Mouse (Mus musculus): ENCODE results near the gene Lst1. TPM values are rescaled to one million over a fixed set of nuclear protein-coding genes. Genes with fewer than 3 reads are reported as not detected.

The Lst1 gene
- total and polyA plus RNA-seq, 3 experiments: 2.9 to 8.5 (median 8.4) TPM

- peak; percentile 17; the same call in 1 of the 2 replicates for TF ChIP-seq MXI1 (IDR thresholded peaks at IDR 0.05; ENCODE audit: low read depth, low read length)
- no peak for TF ChIP-seq MAFK (IDR thresholded peaks at IDR 0.05; ENCODE audit: insufficient replicate concordance, low read length)
- no peak; the same call in 1 of the 2 replicates for TF ChIP-seq TCF12 (IDR thresholded peaks at IDR 0.05; ENCODE audit: low read depth, low read length)
- TF ChIP-seq EP300 (IDR thresholded peaks at IDR 0.05; ENCODE audit: low read length): no peak
- no peak for TF ChIP-seq E2F4 (IDR thresholded peaks at IDR 0.05; ENCODE audit: insufficient replicate concordance, low read depth, low read length)
- TF ChIP-seq POLR2AphosphoS2 (IDR thresholded peaks at IDR 0.05; ENCODE audit: low read depth, low read length): no peak
- no peak for TF ChIP-seq ETS1 (conservative IDR thresholded peaks at IDR 0.05; ENCODE audit: low read depth, low read length)
Observed at GRCm38 (mm10) chr17:35236390-35236746, 48.1 kb upstream of the Lst1 start (continued).

- Histone ChIP-seq H3K4me1 (ENCODE audit: control insufficient read depth in 1 of 2, insufficient read depth in 2 of 2) (peaks cover 14 to 53% of the 10 kb centered on the region in 2 experiments), H3K4me2 (ENCODE audit: insufficient read depth, low read depth, poor library complexity, severe bottlenecking) (peak within 1 kb of the TSS; percentile 57; the same call in 1 of the 2 replicates), H3K27me3 (replicated peaks) (no peaks in the 10 kb centered on the region), H3K9me3 (replicated peaks; ENCODE audit: low read length) (no peaks in the 10 kb centered on the region), H3K4me3 (replicated peaks in 1 of 3; ENCODE audit: low read depth in 2 of 3, low read length in 2 of 3, poor library complexity in 1 of 3) (peak within 1 kb of the TSS; percentile 67 to 100 (median 86)), H3K27ac (ENCODE audit: insufficient read depth, low read depth) (peak within 1 kb of the TSS; percentile 96), H3K36me3 (replicated peaks in 1 of 2; ENCODE audit: control insufficient read depth in 1 of 2, insufficient read depth in 1 of 2, low read length in 1 of 2) (peaks cover 5 to 35% of the 10 kb centered on the region in 2 experiments), H3K9ac (ENCODE audit: insufficient read depth, low read depth) (peak within 1 kb of the TSS; percentile 99), H3K79me2 (replicated peaks; ENCODE audit: control insufficient read depth, extremely low read depth, insufficient read depth, poor library complexity, severe bottlenecking) (peaks cover 24% of the 10 kb centered on the region)
- in situ Hi-C loops (cut with MboI; ENCODE audit: low pct_ligation_motif_present, low pct_unique_long_range_greater_than_20kb, low sequenced_read_pairs) (loop anchor here (10.0 kb wide), 1 partner anchor 221 kb away; the partner anchor contains the start of gene Vwa7), dilution Hi-C loops (cut with MboI; ENCODE audit: extremely low pct_ligation_motif_present, extremely low pct_unique_long_range_greater_than_20kb, low sequenced_read_pairs) (no loop called here)
- peak; percentile 99 for DNase-seq (ENCODE audit: extremely low read depth)
- peak; percentile 75 for TF ChIP-seq ZMIZ1 (IDR thresholded peaks at IDR 0.05; ENCODE audit: low read depth, low read length)
- peak; percentile 77; the same call in 1 of the 2 replicates for TF ChIP-seq MEF2A (IDR thresholded peaks at IDR 0.05; ENCODE audit: borderline replicate concordance, low read depth, low read length)
- TF ChIP-seq ZC3H11A (IDR thresholded peaks at IDR 0.05; ENCODE audit: low read depth, low read length): no peak
- peak; percentile 71 for TF ChIP-seq NRF1 (IDR thresholded peaks at IDR 0.05; ENCODE audit: low read depth, low read length)
- peak; percentile 92 for TF ChIP-seq TCF12 (IDR thresholded peaks at IDR 0.05; ENCODE audit: low read depth, low read length)
- peak; percentile 17; the same call in 1 of the 2 replicates for TF ChIP-seq GABPA (IDR thresholded peaks at IDR 0.05; ENCODE audit: insufficient replicate concordance, low read depth, low read length)
- peak; percentile 90 for TF ChIP-seq CHD2 (IDR thresholded peaks at IDR 0.05; ENCODE audit: low read length)
- no peak for TF ChIP-seq PAX5 (IDR thresholded peaks at IDR 0.05; ENCODE audit: low read length)
- TF ChIP-seq USF1 (IDR thresholded peaks at IDR 0.05; ENCODE audit: low read depth, low read length): no peak
- peak; percentile 46; the same call in 1 of the 2 replicates for TF ChIP-seq E2F4 (IDR thresholded peaks at IDR 0.05; ENCODE audit: insufficient replicate concordance, low read depth, low read length)
- peak; percentile 59 for TF ChIP-seq BHLHE40 (IDR thresholded peaks at IDR 0.05; ENCODE audit: low read depth, low read length)
- TF ChIP-seq MXI1 (IDR thresholded peaks at IDR 0.05; ENCODE audit: low read depth, low read length): peak; percentile 71; the same call in 1 of the 2 replicates
- no peak for TF ChIP-seq ZNF384 (IDR thresholded peaks at IDR 0.05; ENCODE audit: low read depth, low read length)
- TF ChIP-seq TBP (conservative IDR thresholded peaks at IDR 0.05; ENCODE audit: low read depth, low read length): peak; percentile 92
- peak; percentile 95 for TF ChIP-seq HCFC1 (IDR thresholded peaks at IDR 0.05; ENCODE audit: low read depth, low read length)
- TF ChIP-seq MAFK (IDR thresholded peaks at IDR 0.05; ENCODE audit: insufficient replicate concordance, low read length): no peak
- peak; percentile 72 for TF ChIP-seq POLR2A (IDR thresholded peaks at IDR 0.05; ENCODE audit: low read depth, low read length)
- peak; percentile 3 for TF ChIP-seq ETS1 (conservative IDR thresholded peaks at IDR 0.05; ENCODE audit: low read depth, low read length)
- 0 out of 2 replicates have a peak, but pooled peaks have one; percentile 33 for TF ChIP-seq JUND (conservative IDR thresholded peaks at IDR 0.05; ENCODE audit: low read depth, low read length)
- peak; percentile 71; the same call in 1 of the 2 replicates for TF ChIP-seq POLR2AphosphoS2 (IDR thresholded peaks at IDR 0.05; ENCODE audit: low read depth, low read length)
- peak; percentile 86 for TF ChIP-seq MYC (IDR thresholded peaks at IDR 0.05; ENCODE audit: low read depth, low read length)
- no peak for TF ChIP-seq CTCF (conservative IDR thresholded peaks at IDR 0.05 in 1 of 2, IDR thresholded peaks at IDR 0.05 in 1 of 2; ENCODE audit: low read depth in 2 of 2, low read length in 2 of 2)
- peak; percentile 84 for TF ChIP-seq IRF4 (IDR thresholded peaks at IDR 0.05; ENCODE audit: low read depth, low read length)
- peak; percentile 86; the same call in 1 of the 2 replicates for TF ChIP-seq UBTF (IDR thresholded peaks at IDR 0.05; ENCODE audit: low read depth, low read length)
- peak; percentile 84 for TF ChIP-seq MAX (IDR thresholded peaks at IDR 0.05; ENCODE audit: low read length)
- TF ChIP-seq RCOR1 (conservative IDR thresholded peaks at IDR 0.05; ENCODE audit: low read depth, low read length): no peak; the same call in 1 of the 2 replicates
- no peak for TF ChIP-seq EP300 (IDR thresholded peaks at IDR 0.05; ENCODE audit: low read length)
- TF ChIP-seq JUN (IDR thresholded peaks at IDR 0.05; ENCODE audit: insufficient read depth, low read depth, low read length): peak; percentile 7; the same call in 1 of the 2 replicates
- peak; percentile 91; the same call in 1 of the 2 replicates for TF ChIP-seq KAT2A (IDR thresholded peaks at IDR 0.05; ENCODE audit: insufficient replicate concordance, low read length)
- TF ChIP-seq MAZ (IDR thresholded peaks at IDR 0.05; ENCODE audit: low read depth, low read length): peak; percentile 97
- TF ChIP-seq ELF1 (IDR thresholded peaks at IDR 0.05; ENCODE audit: low read depth, low read length): peak; percentile 97
- TF ChIP-seq USF2 (conservative IDR thresholded peaks at IDR 0.05; ENCODE audit: low read depth, low read length): no peak
- TF ChIP-seq RAD21 (IDR thresholded peaks at IDR 0.05; ENCODE audit: low read depth, low read length): no peak
Observed at GRCm38 (mm10) chr17:35235614-35236389, 47.6 kb upstream of the Lst1 start, which contains the start of gene Nfkbil1. TSS of gene Nfkbil1 (minus strand) at chr17:35235792.

All from CH12.LX (cell line).